Mouse (Mus musculus) testis, adult 2 months (tissue): ENCODE data around the gene Trp53inp2. TPM values are rescaled to one million over a fixed set of nuclear protein-coding genes. Genes with fewer than 3 reads are reported as not detected.

ENCODE experiments used
- H3K27ac ChIP-seq: fragments of 200-500 bp; 2 replicates; pipeline ENCODE4 v1.5.1; 2012; ENCODE audit warnings: low read depth, low read length; ENCODE audit not compliant: control insufficient read depth, insufficient read depth
- H3K27me3 ChIP-seq: fragments of 200-500 bp; 2 replicates; pipeline ENCODE4 v1.6.1; 2012; ENCODE audit warnings: mild to moderate bottlenecking, low read length, moderate library complexity; ENCODE audit not compliant: control insufficient read depth, insufficient read depth
- H3K36me3 ChIP-seq: fragments of 200-500 bp; 2 replicates; pipeline ENCODE4 v1.6.1; 2012; ENCODE audit warnings: mild to moderate bottlenecking, low read length; ENCODE audit not compliant: control insufficient read depth, insufficient read depth
- H3K4me1 ChIP-seq: fragments of 200-500 bp; 2 replicates; pipeline ENCODE4 v1.6.1; 2012; ENCODE audit warnings: low read length; ENCODE audit not compliant: control insufficient read depth, insufficient read depth
- H3K4me3 ChIP-seq: fragments of 200-500 bp; 2 replicates; pipeline ENCODE4 v1.5.1; 2012; ENCODE audit warnings: low read depth, mild to moderate bottlenecking, low read length, moderate library complexity, mixed read lengths; ENCODE audit not compliant: control insufficient read depth
- CTCF ChIP-seq: fragments of 200-500 bp; IDR thresholded peaks from 2 replicates; pipeline ENCODE4 v1.5.1; 2012; ENCODE audit warnings: low read depth, mild to moderate bottlenecking, inconsistent platforms, low read length, moderate library complexity; ENCODE audit not compliant: control insufficient read depth, insufficient read depth, insufficient replicate concordance
- POLR2A ChIP-seq: fragments of 200-500 bp; IDR thresholded peaks from 2 replicates; pipeline ENCODE4 v1.6.1; 2012; ENCODE audit warnings: low read depth, mild to moderate bottlenecking, inconsistent platforms, low read length, moderate library complexity; ENCODE audit not compliant: control insufficient read depth
- polyA plus RNA-seq: library from polyadenylated mRNA; depleted of rRNA; stranded (reverse); fragments of >200 nt; gene quantifications from 2 replicates; pipeline ENCODE4 v1.2.3, GENCODE M21; 2012; rRNA removed

The Trp53inp2 gene
- 163 and 176 TPM in 2 replicates for polyA plus RNA-seq

GRCm38 (mm10) chr2:155380261-155381059 lies at the start of gene Trp53inp2:
Trp53inp2 (plus strand) TSS chr2:155381059.
- H3K4me1 ChIP-seq: peaks cover 4% of the 10 kb centered on the region
- H3K4me3 ChIP-seq: peak within 1 kb of the TSS; percentile 97
- no peak for TF ChIP-seq CTCF
- TF ChIP-seq POLR2A: no peak
- H3K27me3 ChIP-seq: no peaks in the 10 kb centered on the region; the same call in 1 of the 2 replicates
- no peaks in the 10 kb centered on the region for H3K36me3 ChIP-seq
- peak within 1 kb of the TSS; percentile 97 for H3K27ac ChIP-seq

DNA sequence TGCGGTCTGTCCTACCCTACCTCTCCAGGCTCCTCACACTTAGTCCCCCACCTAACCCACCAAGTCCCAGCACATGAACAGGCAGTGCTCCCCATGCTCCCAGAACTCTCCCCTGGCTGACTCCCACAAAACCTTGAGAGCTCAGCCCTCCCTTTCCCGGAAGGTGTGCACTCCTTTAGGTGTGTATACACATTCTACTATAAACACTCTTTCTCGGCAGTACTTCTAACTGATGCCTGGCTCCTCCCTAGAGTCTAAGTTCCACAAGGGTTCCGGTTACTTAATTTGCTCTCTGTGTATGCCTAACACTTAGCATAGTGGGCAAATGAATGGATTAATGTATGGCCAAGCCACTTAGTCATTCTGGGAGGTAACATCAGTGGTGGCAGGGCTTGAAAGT lies 49.5 kb upstream of the Trp53inp2 start:
- H3K4me3 ChIP-seq: no peak overlapping the region
- H3K27me3 ChIP-seq: no peaks in the 10 kb centered on the region
- no peak overlapping the region for H3K27ac ChIP-seq
- peaks cover 3% of the 10 kb centered on the region for H3K36me3 ChIP-seq
- TF ChIP-seq CTCF (no peak), POLR2A (no peak)
- no peaks in the 10 kb centered on the region for H3K4me1 ChIP-seq

DNA sequence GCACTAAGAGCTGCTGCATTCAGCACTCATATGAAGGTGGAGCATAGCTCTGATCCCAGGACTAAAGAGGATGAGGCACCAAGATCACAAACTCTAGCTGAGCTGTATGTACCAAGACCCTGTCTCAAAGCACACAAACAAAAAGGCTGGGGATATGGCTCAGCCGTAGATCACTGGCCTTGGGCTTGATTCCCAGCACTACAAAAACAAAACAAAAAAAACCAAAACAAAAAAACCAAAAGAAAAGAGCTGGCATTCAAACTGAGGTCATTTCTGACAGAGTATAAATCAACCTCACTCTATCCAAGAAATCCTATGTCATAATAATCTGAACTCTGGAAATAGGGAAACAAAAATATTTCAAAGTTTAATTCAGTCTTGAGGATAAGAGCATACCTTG lies 47.4 kb upstream of the Trp53inp2 start:
- TF ChIP-seq CTCF (no peak), POLR2A (no peak)
- H3K4me1 ChIP-seq: no peaks in the 10 kb centered on the region

DNA sequence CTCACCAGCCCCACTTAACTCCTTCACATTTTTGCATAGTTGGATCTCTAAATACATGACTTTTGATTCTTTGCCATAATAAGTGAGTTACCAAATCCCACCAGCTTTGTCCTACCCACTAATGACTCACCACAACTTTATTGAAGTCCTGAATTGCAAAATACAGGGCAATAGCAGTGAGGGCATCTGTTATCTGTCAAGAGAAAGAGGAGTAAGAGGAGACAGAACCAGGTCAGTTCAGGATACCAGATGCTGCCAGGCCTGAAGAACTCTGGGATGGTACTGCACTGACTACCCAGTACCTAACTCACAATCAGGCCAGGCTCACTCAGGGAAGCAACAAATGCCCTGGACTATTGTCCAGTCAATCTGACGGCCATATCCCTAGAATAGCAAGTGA lies 45.6 kb upstream of the Trp53inp2 start:
- H3K27me3 ChIP-seq: no peaks in the 10 kb centered on the region
- no peaks in the 10 kb centered on the region for H3K4me1 ChIP-seq
- H3K4me3 ChIP-seq: no peak overlapping the region
- H3K36me3 ChIP-seq: peaks cover 3% of the 10 kb centered on the region
- no peak overlapping the region for H3K27ac ChIP-seq
- TF ChIP-seq CTCF: no peak

More for the DNA sequence above, 47.4 kb upstream of the Trp53inp2 start:
- no peak overlapping the region for H3K4me3 ChIP-seq
- no peak overlapping the region for H3K27ac ChIP-seq
- no peaks in the 10 kb centered on the region for H3K27me3 ChIP-seq
- H3K36me3 ChIP-seq: peaks cover 3% of the 10 kb centered on the region

DNA sequence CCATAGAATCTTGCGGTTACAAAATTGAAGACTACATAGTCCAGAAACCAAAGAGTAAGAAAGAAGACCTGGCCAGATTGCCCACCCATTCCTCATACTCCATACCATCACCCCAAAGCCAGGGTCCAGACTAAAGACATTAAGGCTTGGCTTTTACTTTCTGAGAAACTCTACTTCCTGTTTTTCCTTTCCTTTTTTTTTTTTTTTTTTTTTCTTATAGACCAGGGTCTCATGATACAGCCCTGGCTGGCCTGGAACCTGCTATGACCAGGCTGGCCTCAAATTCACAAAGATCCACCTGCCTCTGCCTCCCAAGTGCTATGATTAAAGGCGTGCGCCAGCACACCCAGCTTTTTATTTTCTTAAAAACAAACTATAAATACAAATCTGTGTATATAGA lies 44.6 kb upstream of the Trp53inp2 start:
- Histone ChIP-seq H3K27ac (no peak overlapping the region), H3K4me1 (no peaks in the 10 kb centered on the region), H3K4me3 (no peak overlapping the region), H3K36me3 (no peaks in the 10 kb centered on the region; the same call in 1 of the 2 replicates), H3K27me3 (no peaks in the 10 kb centered on the region)
- TF ChIP-seq CTCF (no peak), POLR2A (no peak)

GRCm38 (mm10) chr2:155340166-155340565 lies 40.7 kb upstream of the Trp53inp2 start:
- Histone ChIP-seq H3K36me3 (no peaks in the 10 kb centered on the region), H3K4me3 (no peak overlapping the region)

GRCm38 (mm10) chr2:155346670-155347069 lies 34.2 kb upstream of the Trp53inp2 start:
- no peak overlapping the region for H3K27ac ChIP-seq
- TF ChIP-seq POLR2A: no peak
- no peak for TF ChIP-seq CTCF
- H3K4me3 ChIP-seq: no peak overlapping the region
- H3K4me1 ChIP-seq: no peaks in the 10 kb centered on the region
- no peaks in the 10 kb centered on the region for H3K27me3 ChIP-seq
- no peaks in the 10 kb centered on the region for H3K36me3 ChIP-seq

More at GRCm38 (mm10) chr2:155340166-155340565, 40.7 kb upstream of the Trp53inp2 start:
- no peak for TF ChIP-seq POLR2A
- no peak for TF ChIP-seq CTCF
- Histone ChIP-seq H3K27ac (no peak overlapping the region), H3K27me3 (no peaks in the 10 kb centered on the region), H3K4me1 (no peaks in the 10 kb centered on the region)

GRCm38 (mm10) chr2:155354402-155354801 lies 26.5 kb upstream of the Trp53inp2 start:
- Histone ChIP-seq H3K4me3 (no peak overlapping the region), H3K36me3 (no peaks in the 10 kb centered on the region), H3K27me3 (no peaks in the 10 kb centered on the region), H3K27ac (no peak overlapping the region), H3K4me1 (peaks cover 2% of the 10 kb centered on the region; the same call in 1 of the 2 replicates)
- TF ChIP-seq POLR2A: no peak
